Mouse (Mus musculus) embryonic facial prominence, embryonic 10.5 days (tissue): ENCODE results near the gene Frmpd4. TPM values are rescaled to one million over a fixed set of nuclear protein-coding genes. Genes with fewer than 3 reads are reported as not detected.
A peak's percentile ranks its signal among the peaks of the same experiment; 100 is the strongest.

Experiments used
- DNase-seq: peaks from one replicate; pipeline ENCODE4 v3.0.0-alpha.2; 2017; ENCODE audit warnings: low spot score
- H3K27ac ChIP-seq: fragments of 300-500 bp; sonication (generic); replicated peaks from 2 replicates; pipeline ENCODE4 v1.5.1; 2016; ENCODE audit warnings: mild to moderate bottlenecking
- H3K27me3 ChIP-seq: fragments of 300-500 bp; sonication (generic); replicated peaks from 2 replicates; pipeline ENCODE4 v1.6.1; 2016; ENCODE audit warnings: low read depth, mild to moderate bottlenecking; ENCODE audit not compliant: poor library complexity, severe bottlenecking
- H3K36me3 ChIP-seq: fragments of 300-500 bp; sonication (generic); replicated peaks from 2 replicates; pipeline ENCODE4 v1.6.1; 2016; ENCODE audit warnings: mild to moderate bottlenecking, moderate library complexity
- H3K4me1 ChIP-seq: fragments of 300-500 bp; sonication (generic); 2 replicates; pipeline ENCODE4 v1.6.1; 2016
- H3K4me3 ChIP-seq: fragments of 300-500 bp; sonication (generic); 2 replicates; pipeline ENCODE4 v1.5.1; 2016; ENCODE audit warnings: mild to moderate bottlenecking, moderate library complexity
- H3K9me3 ChIP-seq: fragments of 300-500 bp; sonication (generic); 2 replicates; pipeline ENCODE4 v1.6.1; 2016; ENCODE audit warnings: mild to moderate bottlenecking
- WGBS: fragments of 180-500 bp; shearing (Covaris S2); methylation state at CpG from one replicate; pipeline ENCODE4 v1.1.7; 2016; 5-methylcytosine and 5-hydroxymethylcytosine counted together
- polyA plus RNA-seq: library from polyadenylated mRNA; unstranded; fragments of >200 nt; fragmentation: Nextera tagmentation; extraction: Ambion mirVana; gene quantifications from 2 replicates; pipeline ENCODE4 v1.2.1, GENCODE M21; 2016

The Frmpd4 gene
- polyA plus RNA-seq, 1 experiment from 2014 or later: 0.17 TPM

DNA sequence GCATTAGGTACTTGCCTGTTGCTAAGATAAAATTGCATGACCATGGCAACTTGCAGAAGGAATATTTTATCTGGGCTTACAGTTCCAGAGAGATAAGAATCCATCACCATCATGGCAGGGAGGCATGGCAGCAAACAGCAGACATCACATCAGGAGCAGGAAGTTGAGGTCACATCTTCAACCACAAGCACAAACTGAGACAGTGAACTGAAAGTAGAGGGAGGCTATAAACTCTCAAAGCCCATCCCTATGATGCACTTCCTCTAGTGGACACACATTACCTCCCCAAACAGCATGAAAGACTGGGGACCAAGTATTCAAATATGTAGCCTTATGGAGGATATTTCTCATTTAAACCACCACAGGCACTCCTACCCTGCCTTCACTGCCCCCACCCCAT lies 238.8 kb downstream of the Frmpd4 start:
- Histone ChIP-seq H3K9me3 (no peaks in the 10 kb centered on the region), H3K4me3 (no peak overlapping the region), H3K4me1 (no peaks in the 10 kb centered on the region), H3K27ac (no peak overlapping the region), H3K36me3 (no peaks in the 10 kb centered on the region), H3K27me3 (peaks cover 92% of the 10 kb centered on the region)
- no peak for DNase-seq

DNA sequence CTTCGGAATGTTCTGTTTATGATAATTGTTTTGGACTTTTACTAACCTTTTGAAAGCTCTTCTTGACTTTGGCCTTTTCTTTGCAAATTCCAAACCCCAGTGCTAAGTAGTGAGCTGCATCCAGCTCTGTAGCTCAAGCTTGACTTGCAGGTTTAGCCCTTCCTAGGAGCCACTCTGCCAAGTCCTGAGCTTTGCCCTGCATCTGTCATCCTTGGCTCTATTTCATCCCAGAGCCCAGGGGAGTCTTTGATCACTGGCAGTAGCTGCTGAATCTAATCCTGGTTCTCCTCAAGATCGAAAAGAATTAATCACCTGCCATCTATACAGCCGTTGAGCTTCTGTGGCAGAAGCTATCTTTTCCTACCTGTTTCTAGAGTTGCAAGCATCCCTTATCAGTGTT lies 251.9 kb downstream of the Frmpd4 start:
- no peaks in the 10 kb centered on the region for H3K36me3 ChIP-seq
- DNase-seq: no peak
- H3K4me1 ChIP-seq: no peaks in the 10 kb centered on the region
- H3K27ac ChIP-seq: no peak overlapping the region
- H3K27me3 ChIP-seq: peaks cover 88% of the 10 kb centered on the region
- WGBS: 90% methylated on average over 3 of the region's 3 CpGs
- no peak overlapping the region for H3K4me3 ChIP-seq
- H3K9me3 ChIP-seq: no peaks in the 10 kb centered on the region

DNA sequence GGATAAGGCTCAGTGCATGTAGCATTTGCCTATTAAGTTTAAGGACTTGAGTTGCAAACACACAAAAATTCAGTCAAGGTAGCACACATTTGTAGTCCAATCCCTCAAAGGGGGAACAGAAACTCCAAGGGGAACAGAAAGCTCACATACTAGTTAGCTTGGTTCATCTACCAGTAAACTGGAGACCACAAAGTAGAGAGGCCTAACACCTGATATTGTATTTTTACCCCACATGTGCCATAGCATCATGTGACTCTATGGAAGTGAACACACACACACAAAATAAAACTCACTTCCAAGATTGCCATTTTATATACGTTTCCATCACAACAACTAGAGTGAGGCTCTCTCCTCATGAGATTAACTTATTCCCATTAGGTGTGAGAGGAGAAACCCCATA lies 264.9 kb downstream of the Frmpd4 start:
- Histone ChIP-seq H3K27me3 (peaks cover 78% of the 10 kb centered on the region), H3K36me3 (no peaks in the 10 kb centered on the region), H3K4me1 (no peaks in the 10 kb centered on the region), H3K4me3 (no peak overlapping the region), H3K9me3 (no peaks in the 10 kb centered on the region), H3K27ac (no peak overlapping the region)
- no peak for DNase-seq
- 91% methylated on average over 1 of the region's 1 CpGs for WGBS

DNA sequence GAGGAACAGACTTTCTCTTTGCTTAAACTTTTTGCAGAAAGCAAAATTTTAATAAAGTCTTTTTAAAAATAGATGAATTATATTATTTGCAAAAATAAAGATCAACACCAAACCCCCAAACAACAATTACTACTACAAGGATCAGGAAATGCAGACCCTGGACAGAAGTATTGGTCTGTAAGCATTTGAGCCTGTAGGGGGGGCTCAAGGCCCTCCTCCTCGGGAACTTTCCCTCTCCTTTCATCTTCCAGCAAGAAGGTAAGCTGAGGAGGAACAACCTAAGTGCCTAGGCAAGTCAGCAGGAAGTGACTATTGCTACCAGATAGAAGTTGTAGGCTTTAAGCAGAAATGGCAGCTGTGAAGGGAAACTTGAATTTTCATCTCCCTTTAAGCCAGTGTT lies 266.9 kb downstream of the Frmpd4 start:
- Histone ChIP-seq H3K4me3 (no peak overlapping the region), H3K4me1 (no peaks in the 10 kb centered on the region), H3K27me3 (peaks cover 81% of the 10 kb centered on the region), H3K9me3 (no peaks in the 10 kb centered on the region), H3K27ac (no peak overlapping the region), H3K36me3 (no peaks in the 10 kb centered on the region)
- 16% methylated on average over 1 of the region's 1 CpGs for WGBS
- DNase-seq: peak; percentile 7

DNA sequence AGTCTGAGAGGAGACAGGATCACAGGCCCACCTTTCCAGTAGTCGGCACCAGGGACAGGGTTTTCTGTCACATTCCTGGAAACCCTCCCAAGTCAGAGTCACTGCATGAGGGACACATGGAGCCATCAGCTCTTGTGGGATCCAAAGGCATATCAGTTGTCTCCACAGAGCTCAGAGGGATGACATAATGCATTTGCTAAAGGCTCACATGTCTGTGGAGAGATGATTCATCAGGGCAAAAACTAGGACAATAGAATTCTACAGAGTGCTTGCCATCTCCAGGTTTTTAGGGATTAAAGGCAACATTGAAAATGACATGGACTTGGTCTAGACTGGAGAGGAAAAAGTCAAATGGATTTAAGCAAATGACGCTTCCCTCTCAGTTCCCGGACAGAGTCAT lies 284.5 kb downstream of the Frmpd4 start:
- Histone ChIP-seq H3K27me3 (peaks cover 86% of the 10 kb centered on the region), H3K36me3 (no peaks in the 10 kb centered on the region), H3K4me1 (no peaks in the 10 kb centered on the region), H3K9me3 (no peaks in the 10 kb centered on the region), H3K27ac (no peak overlapping the region), H3K4me3 (no peak overlapping the region)
- DNase-seq: no peak
- WGBS: 89% methylated on average over 3 of the region's 3 CpGs

DNA sequence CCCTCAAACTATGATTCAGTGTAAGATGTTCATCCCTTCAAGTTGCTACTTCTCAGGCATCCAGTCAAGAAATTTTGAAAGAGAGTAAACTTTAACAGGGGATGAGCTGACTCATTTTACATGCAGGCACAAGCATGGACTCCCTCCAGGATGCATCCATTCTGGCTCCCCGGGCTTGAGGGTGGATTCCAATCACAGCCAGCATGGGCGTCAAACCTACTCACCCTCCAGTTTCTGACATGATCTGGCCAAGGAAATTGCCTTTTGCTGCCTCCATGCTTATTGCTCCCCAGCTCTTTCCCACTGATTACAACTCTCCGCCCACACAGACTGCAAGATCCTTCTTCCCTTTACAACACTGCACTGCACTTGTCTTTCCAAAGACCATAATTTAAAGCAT lies 370.0 kb downstream of the Frmpd4 start:
- no peaks in the 10 kb centered on the region for H3K9me3 ChIP-seq
- no peak for DNase-seq
- no peak overlapping the region for H3K4me3 ChIP-seq
- no peaks in the 10 kb centered on the region for H3K4me1 ChIP-seq
- H3K27me3 ChIP-seq: peaks cover 88% of the 10 kb centered on the region
- WGBS: 81% methylated on average over 3 of the region's 3 CpGs
- no peaks in the 10 kb centered on the region for H3K36me3 ChIP-seq
- no peak overlapping the region for H3K27ac ChIP-seq

DNA sequence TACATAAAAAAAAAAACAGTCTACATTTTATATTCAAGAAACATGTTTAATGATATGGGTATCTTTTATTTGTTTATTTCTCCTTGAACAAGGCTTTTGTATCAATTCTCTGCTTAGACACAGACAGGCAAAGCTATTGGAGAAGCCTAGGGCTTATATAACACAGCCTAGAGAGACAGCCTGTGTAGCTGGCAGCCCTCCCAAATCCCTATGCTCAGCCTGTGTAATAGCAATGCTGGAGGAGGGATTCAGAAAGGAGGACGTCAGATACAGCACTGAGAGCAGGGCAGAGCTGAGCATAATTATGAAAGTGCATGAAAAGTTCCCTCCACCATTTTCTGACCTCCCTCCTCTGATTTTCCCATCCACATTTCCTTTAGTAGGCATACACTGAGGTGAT lies 385.1 kb downstream of the Frmpd4 start:
- Histone ChIP-seq H3K9me3 (no peaks in the 10 kb centered on the region), H3K4me1 (no peaks in the 10 kb centered on the region), H3K27ac (no peak overlapping the region), H3K27me3 (peaks cover 40% of the 10 kb centered on the region), H3K36me3 (no peaks in the 10 kb centered on the region), H3K4me3 (no peak overlapping the region)
- no peak for DNase-seq
- WGBS: 59% methylated on average over 1 of the region's 1 CpGs

DNA sequence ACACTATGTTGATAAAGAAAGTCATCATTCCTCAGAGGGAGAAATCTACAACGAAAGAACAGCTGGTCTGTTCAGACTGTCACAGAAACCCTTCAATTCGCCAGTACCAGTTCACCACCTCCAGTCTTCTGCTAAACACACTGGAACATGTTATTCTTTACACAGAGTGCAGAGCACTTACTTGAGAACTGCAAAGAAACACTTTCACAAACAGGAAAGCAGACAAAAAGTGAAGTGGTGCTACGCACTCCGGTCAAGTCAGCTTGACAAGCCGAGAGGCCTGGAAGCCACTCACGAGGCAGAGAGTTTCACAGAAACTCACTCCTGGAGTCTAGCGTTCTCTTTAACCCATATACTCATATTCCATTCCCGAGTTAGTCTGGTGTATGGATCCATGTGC lies 387.5 kb downstream of the Frmpd4 start:
- Histone ChIP-seq H3K36me3 (no peaks in the 10 kb centered on the region), H3K9me3 (no peaks in the 10 kb centered on the region), H3K4me1 (no peaks in the 10 kb centered on the region), H3K27ac (no peak overlapping the region), H3K27me3 (peaks cover 52% of the 10 kb centered on the region), H3K4me3 (no peak overlapping the region)
- 81% methylated on average over 8 of the region's 8 CpGs for WGBS
- DNase-seq: no peak

DNA sequence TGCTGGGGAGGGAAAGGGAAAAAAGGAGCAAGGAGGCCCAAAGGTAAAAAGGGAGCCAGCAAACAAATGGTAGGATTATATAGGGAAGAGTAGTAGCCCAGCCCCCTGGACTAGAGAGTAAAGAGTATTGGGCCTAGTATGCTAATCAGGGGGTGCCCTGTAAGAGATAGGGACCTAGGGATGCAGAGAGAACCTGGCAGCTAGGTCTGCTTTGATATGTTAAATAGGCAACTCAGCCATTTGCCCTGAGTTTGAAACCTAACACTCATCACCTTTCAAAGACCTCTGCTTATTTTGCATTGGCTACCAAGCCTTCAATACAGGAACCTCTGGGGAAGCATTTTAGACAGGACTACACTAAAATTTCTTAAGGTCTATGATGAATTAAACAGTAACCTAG lies 414.0 kb downstream of the Frmpd4 start:
- Histone ChIP-seq H3K4me3 (no peak overlapping the region), H3K27ac (no peak overlapping the region)

DNA sequence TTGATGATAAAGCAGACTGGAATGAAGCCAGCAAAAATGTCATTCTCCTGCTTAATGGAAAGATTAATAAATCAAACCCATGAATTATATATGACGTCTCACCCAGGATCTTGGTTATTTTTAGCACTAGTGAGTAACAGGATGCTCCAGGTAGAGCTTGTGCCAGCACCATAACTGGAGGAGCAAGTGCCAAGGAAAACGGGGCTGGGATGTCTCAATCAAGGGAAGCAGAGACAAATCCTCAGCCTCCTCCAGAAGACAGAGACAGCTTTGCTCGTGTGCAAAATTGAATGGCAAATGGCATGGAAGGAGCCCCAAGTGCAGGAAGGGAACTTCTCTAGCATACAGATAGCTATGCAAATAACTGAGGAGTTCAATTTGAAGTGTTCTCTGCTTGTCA lies 418.2 kb downstream of the Frmpd4 start:
- 77% methylated on average over 3 of the region's 3 CpGs for WGBS
- no peak overlapping the region for H3K27ac ChIP-seq
- H3K36me3 ChIP-seq: no peaks in the 10 kb centered on the region
- no peak for DNase-seq
- H3K4me1 ChIP-seq: no peaks in the 10 kb centered on the region
- H3K9me3 ChIP-seq: no peaks in the 10 kb centered on the region
- H3K27me3 ChIP-seq: peaks cover 72% of the 10 kb centered on the region
- H3K4me3 ChIP-seq: no peak overlapping the region

More for the DNA sequence above, 414.0 kb downstream of the Frmpd4 start:
- Histone ChIP-seq H3K9me3 (no peaks in the 10 kb centered on the region), H3K4me1 (no peaks in the 10 kb centered on the region), H3K36me3 (no peaks in the 10 kb centered on the region), H3K27me3 (peaks cover 82% of the 10 kb centered on the region)
- no peak for DNase-seq

DNA sequence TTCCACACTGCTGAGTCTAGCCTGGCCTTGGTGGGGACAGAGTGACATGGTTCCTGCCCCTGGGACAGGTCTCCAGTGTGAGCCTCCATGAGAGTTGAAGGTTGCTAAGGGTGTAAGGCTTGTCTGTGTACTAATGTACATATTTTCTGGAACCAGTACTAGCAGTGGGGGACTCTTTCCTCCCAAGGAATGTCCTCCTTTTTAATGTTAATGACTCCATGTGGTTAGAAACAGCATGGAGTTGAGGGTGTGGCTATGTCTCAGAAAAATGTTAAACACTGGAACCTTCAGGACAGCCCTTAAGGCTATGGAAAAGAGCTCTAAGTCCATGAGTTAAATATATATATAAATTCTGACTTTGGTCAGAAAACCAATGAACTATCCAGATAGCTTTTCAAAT lies 436.0 kb downstream of the Frmpd4 start:
- no peak for DNase-seq
- peaks cover 98% of the 10 kb centered on the region for H3K27me3 ChIP-seq
- H3K27ac ChIP-seq: no peak overlapping the region
- no peaks in the 10 kb centered on the region for H3K36me3 ChIP-seq
- no peaks in the 10 kb centered on the region for H3K9me3 ChIP-seq
- no peaks in the 10 kb centered on the region for H3K4me1 ChIP-seq
- no peak overlapping the region for H3K4me3 ChIP-seq

DNA sequence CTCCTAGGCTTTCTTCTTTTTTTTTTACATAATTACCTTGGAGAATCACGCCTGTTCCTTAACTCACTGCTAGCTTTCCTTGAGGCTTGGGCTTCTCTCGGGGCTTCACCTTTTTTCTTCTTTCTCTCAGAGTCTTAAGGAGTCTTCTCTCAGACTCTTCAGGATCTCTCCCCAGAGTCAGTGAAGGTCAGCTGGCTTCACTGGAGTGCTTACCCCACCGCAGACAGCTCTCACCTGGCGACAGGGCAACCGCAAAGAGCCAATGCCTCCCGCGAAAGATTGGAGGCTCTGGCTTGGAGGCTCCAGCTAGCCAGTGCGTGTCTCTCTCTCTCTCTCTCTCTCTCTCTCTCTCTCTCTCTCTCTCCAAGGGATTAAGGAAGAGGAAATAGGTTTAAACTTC lies 453.0 kb downstream of the Frmpd4 start:
- H3K27ac ChIP-seq: no peak overlapping the region
- peak overlapping the region; percentile 60 for H3K4me3 ChIP-seq
- DNase-seq: peak; percentile 7
- 0 out of 2 replicates have a peak, but pooled peaks cover 3% of the 10 kb centered on the region for H3K4me1 ChIP-seq
- no peaks in the 10 kb centered on the region for H3K36me3 ChIP-seq
- H3K9me3 ChIP-seq: no peaks in the 10 kb centered on the region
- 10% methylated on average over 8 of the region's 8 CpGs for WGBS
- peaks cover 96% of the 10 kb centered on the region for H3K27me3 ChIP-seq

DNA sequence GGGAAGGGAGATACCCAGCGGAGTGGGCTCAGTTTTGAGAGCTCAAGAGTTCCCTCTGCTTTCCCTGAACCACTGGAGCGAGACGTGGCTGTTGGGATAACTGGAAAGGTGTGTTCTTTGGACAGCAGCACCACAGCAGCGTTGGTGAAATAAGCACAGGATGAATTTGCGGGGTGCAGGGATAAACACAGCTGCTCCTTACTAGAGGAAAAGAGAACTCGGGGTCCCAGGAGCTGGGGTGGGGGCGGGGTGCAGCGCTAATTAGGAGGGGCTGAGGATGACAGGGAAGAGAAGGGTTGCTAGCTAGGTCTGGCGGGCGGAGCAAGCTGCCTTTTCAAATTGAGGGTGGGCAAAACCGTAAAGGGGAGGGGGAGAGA lies 453.5 kb downstream of the Frmpd4 start:
- Histone ChIP-seq H3K27me3 (peaks cover 99% of the 10 kb centered on the region), H3K4me3 (peak overlapping the region; percentile 60), H3K36me3 (no peaks in the 10 kb centered on the region), H3K9me3 (no peaks in the 10 kb centered on the region), H3K27ac (no peak overlapping the region), H3K4me1 (0 out of 2 replicates have a peak, but pooled peaks cover 3% of the 10 kb centered on the region)
- 11% methylated on average over 11 of the region's 11 CpGs for WGBS
- DNase-seq: no peak
